Mouse (Mus musculus) frontal cortex, adult (tissue): ENCODE results near the gene Tmem74b.

Experiments
- ATAC-seq: cut with Nextera tagmentation; 2 replicates; pipeline ENCODE4 v1.9.2; 2017; ENCODE audit warnings: mild to moderate bottlenecking, moderate library complexity, mixed read lengths; ENCODE audit not compliant: low TSS enrichment

Tmem74b gene

DNA sequence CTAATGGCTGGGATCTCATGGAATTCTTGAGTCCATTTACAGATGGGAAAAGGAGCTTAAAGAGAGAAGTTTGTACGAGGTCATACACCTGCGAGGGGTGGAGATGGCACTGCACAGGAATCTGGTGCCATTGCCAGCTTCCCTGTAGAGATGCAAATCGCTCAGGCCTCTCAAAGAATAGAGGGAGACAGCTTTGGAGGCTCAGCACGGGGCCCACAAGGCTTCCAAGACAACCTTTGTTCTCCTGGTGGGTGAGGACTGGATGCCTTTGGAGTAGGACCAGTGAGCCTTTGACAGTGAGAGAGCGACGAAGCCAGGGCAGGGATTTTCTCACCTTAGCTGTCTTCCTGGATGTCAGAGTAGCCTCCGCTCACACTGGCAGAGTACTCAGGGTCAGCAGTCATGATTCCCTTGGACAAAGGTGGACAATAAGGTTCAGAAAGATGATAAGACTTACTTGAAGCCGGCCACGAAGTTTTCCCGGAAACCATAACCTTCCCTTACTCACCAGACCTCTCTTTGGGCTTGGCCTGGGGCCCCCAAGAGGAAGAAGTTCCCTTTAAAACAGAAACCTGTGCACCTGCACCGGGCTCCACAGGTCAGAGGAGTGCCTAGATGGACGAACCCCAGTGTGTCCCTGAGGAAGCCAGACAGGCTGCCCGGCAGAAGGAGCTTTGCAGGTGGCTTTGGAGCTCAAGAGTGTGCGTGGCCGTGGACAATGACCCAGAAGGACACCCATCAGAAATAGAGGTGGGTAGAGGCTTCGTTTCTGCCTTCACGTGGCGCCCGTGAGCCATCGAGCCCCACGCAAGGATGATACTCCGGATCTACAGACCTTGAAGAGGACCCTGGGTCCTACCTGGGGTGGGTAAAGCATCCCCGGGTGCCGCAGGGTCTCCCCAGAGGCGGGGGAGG, at the start of gene Tmem74b:
Tmem74b (plus strand) TSS at position 778 of the 915 bp plus-strand sequence.
- peak; percentile 31; the same call in 1 of the 2 replicates for ATAC-seq

DNA sequence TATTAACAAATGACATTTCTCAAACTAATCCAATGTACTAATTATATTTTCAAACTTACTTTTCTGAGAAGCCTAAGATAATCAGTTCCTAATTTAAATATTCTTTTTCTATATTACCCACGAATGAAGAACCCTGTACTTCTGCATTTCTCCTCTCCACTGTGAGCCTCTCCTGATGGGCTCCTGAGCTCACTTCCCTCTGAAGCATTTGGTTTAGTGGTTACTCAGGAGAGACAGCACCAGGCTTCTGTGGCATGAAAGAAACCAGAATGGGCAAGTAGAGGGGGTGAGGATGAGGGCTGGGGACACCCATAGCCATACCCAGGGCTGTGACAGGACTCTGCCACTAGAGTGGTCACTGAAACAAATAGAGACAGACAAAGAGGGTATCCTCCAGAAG, 49.8 kb upstream of the Tmem74b start:
- no peak for ATAC-seq

DNA sequence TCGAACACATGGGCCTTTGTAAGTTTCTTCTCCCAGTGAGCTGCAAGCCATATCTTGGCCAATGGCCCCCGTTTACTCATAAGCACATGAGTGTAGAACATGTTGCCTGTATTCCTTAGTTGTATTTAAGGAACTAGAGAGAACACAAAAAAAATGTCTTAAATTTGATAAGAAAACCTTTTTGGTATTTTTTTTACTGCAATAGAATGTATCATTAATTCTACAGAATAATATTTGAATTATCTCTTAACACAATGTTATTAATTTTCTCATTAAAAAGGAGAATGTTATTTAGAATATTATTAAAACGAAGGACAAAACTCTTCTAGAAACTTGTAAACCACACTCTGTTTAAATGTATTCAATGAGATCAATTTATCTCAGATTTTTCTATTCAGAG, 33.4 kb upstream of the Tmem74b start, which contains the start of gene Rad21l:
Rad21l (minus strand) TSS at position 101 of the 400 bp plus-strand sequence.
- ATAC-seq, result no peak

DNA sequence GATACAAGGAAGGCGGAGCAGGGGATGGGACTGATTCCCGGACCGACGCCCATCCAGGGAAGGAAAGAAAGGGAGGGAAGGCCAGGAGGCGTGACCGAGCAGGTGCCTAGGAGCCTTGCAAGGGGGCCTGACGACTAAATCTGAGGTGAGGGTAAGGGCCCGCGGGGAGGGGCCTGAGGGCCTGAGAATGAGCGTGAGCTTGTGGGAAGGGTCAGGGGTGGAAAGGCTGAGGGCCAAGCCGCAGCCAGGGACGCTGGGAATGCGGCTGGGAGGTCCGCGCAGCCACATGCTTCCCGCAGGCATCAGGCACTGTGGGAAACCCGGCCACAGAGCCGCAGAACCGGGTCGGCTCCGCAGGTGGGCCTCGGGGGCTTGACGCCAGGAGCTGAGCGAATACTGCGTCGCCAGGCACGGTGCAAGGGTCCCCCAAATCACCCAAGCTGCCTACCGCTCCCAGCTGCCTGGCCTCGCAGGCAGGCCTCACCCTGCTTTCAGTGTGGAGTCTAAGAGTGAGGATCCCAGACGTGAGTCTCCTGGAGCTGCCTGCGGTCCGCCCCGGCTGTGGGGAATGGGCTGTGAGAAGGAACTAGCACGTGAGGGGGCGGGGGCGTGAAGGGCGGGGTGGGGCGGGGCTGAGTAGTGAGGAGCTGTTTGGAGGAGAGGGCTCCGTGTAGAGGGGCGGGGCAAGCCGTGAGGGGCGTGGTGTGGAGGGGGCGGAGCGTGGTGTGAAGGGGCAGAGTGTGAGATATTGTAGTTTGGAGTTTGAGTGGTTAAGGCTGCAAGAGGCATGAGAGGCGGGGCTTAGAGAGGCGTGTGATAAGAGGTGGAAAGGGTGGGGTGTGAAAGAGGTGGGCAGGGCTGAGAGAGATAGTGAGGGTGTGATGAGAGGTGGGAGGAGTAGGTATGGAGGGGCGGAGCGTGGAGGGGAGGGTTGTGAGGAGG, 31.5 kb upstream of the Tmem74b start:
- ATAC-seq, result no peak

DNA sequence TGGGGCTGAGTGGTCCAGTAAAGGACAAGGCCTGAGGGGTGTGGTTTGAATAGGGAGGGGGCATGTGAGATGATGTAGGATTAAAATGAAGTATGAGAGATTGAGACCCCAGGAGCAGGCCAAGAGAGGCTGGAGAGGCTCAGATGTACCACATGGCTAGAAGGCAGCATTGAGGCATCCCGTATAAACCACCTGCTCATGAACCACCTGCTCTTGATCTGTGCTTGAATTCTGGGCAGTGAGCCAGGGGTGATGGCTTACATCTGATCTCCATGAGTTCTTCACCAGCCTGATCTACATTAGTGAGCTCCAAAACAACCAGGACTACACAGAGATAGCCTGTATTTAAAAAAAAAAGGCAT, 30.9 kb upstream of the Tmem74b start:
- ATAC-seq, result no peak

DNA sequence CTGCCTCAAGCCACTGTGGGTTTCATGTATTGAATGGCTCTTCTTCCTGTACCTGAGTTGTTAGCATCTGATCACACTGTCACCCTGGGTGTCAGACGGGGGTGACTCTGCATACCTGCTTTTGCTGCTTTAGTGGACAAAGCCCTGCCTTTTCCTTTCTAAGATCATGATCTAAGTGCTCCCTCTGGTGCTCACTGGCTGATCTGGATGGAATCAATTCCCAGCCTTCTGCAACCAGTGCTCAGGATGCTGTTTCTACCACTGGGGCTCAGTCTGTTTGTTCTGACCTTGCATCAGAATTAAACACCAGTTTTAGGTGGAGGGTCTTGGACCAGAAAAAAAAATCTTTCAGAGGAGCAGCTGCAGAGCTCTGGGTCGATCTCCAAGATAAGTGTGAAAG, 25.6 kb upstream of the Tmem74b start:
- ATAC-seq, result peak; percentile 55; the same call in 1 of the 2 replicates

DNA sequence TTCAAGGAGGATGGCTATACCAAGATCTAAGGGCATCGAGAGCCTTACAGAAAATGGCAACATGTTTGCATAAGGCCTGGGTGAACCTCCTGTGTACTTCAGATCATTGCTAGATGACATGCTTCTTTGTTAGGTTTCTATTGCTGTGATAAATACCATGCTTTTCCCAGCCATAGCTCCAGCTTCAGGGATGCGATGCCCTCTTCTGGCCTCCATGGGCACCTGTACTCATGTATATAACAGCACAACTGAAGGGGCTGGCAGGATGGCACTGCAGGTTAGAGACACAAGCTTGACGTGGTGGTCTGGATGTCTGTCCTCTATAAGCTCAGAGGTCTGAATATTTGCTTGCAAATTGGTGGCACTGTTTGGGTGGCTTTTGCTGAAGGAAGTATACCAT, 19.5 kb upstream of the Tmem74b start:
- ATAC-seq, result peak; percentile 93

DNA sequence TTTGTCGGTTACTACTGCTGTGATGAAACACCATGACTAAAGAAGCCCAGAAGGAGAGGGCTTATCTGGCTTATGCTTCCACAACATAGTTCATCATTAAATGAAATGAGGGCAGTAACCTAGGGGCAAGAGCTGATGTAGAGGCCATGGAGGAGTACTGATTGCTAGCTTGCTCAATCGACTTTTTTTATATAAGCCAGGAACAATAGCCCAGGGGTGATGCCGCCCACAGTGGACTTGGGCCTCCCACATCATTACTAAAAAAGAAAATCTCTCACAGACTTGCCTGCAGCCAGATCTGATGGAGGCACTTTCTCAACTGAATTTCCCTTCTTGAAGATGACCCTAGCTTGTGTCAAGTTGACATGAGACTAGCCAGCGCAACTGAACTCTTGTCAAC, 18.8 kb upstream of the Tmem74b start:
- ATAC-seq, result no peak

DNA sequence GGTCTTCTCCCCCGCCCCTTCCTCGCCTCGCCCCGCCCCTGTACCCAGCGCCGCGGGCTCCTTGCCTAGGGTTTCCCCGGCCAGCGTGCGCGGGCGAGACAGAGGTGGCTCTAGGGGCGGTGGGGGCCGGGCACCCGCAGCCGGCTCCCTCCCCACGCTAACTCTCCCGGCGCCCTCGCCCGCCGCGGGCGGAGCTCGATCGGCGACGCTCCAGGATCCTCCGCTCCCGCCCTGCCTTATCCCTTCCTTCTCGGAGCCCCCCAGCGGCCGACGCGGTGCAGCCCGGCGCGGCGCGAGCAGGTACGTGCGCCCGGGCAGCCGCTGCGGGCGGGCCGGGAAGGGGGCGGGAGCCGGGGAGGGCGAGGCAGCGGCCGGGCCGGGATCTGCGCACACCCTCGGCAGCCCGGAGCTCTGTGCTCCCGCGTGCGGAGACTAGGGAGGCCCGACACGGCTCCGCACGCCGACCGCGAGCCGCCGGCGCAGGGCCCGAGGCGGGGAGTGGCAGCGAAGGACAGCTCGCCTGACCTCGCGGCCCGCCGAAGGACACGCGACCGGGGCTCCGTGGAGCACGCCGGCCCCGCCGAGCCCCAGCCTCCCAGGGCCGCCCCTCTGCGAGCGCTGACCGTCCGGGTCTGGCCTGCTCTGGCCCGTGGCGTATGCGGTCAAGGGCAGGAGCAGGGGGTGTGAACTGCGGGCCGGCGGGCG, 490 bp downstream of the Tmem74b start:
- peak; percentile 80 for ATAC-seq

DNA sequence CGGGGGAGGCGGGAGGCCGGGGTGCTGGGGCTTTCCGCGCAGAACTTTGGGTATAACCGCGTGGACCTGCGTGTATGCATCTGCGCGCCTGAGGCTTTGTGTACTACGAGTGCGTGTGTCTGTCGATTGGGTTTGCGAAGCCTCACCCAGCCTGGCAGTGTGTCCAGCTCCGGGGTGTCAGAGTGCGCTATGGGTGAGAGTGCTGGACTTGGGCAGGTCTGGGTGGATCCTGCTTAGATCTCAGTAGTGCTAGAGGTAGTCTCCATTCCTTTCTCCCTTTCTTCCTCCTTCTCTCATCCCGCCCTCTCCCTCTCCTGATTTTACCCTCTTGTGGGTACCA, 1.0 kb downstream of the Tmem74b start:
- 0 out of 2 replicates have a peak, but pooled peaks have one; percentile 8 for ATAC-seq

DNA sequence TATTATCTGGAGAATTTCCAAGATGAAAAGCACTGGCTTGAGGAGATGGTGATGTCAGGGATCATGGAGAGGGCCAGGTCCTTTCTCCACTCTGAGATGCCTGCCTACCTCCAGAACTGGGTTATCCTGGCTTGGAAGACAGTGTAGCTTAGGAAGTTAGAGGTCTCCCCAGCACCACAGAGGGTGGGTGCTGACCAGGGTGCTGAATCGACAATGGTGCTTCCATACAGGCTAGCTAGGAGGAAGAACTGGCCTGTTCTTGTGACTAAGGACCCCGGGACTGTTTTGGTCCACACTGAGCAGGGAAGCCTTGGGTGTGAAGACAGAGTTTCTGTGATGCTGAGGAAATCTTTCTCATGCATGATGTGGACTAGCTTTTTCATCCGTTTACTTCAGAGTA, 10.8 kb downstream of the Tmem74b start:
- ATAC-seq, result no peak

DNA sequence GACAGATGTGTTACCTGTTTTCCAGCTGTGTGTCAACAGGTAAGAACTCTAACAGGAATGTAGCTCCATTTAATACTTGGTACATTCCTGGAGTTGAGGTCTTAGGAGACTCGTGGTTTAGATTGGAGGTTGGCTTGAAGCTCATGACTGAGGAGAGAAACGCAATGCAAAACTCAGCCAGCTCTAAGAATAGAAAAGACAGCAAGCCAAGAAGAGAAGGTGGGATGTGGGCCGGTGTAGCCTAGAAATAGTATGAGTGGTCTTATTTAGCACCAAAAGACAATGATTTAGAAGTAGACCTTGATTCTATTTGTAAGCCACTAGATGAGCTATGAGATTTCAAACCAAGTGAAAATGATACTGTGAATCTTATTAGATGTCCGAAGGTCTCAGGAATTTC, 13.7 kb downstream of the Tmem74b start:
- ATAC-seq, result peak; percentile 77

DNA sequence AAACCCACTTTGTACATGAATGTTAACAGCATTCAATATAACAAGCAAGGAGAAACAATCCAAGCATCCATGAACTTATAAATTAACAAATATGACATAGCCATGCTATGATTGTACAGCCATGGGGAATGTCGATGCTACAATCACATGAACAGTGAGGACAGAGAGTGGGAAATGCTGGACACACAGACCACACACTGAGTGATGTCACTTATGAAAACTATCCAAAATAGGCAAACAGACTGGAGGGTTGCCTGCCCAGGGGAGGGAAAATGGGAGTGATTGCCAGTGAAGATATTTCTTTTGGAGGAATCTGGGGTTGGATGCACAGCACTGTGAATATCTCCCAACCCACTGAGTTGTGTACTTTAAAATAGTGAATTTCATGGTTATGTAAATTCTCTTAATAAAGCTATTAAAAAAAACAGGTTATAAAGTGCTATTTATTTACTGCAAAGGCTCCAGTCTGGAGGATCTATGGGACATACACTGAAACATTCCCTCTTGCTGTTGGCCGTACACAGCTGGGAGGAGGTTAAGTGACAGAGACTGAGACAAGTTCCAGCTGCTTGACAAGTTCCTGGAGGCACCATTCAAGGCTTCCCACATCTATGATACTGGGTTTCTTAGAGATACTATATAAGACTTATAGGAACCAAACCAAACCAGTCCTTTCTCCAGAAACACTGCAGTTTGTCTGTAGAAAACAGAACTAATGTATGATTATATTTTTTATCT, 14.7 kb downstream of the Tmem74b start:
- 0 out of 2 replicates have a peak, but pooled peaks have one; percentile 15 for ATAC-seq

DNA sequence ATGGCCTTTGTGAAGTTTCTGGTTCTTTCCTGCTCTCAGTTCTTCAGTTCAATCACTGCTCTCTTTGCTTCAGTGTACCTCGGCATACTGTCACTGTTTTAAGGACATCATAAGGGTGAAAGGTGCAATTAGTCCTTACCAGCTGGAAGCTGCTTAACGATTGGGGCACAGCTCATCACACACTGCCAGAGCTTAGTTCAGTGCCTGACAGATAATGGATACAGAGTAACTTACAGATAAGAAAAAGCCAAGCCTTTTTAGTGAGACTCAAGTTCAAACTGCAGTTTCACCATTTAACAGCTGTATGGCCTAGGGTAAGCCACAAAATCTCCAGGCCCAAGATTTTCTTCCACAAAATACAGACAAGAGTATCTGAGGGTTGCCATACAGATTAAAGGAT, 22.3 kb downstream of the Tmem74b start:
- ATAC-seq, result no peak

DNA sequence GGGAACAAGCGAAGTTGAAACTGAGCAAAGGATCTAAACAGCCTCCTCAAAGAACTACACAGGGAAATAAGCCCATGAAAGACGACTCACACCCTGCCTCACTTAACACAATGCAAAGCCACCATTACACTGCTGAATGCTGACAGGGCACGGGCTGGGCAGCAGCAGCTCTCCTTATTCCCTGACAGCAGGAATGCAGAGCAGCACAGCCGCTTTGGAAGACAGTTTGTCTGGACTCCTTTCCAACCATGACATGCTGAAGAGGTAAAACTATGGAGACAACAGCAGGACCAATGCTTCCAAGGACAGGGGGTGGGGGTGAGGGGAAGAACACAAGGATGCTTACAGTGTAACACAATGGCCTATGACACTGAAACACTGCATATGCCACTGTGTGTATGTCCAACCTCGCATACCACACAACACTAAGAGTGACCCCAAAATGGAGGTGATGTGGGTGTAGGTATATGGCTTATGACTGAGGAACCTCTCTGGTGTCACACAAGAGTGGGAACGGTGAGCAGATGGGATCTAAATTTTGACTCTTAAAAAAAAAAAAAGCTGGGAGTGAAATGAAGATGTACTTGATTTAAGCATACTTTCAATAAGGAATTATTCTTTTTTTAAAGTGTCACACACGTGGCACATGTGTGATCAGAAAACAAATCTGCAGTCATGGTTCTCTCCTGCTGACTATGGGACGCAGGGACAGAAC, 31.5 kb downstream of the Tmem74b start:
- ATAC-seq, result peak; percentile 81

DNA sequence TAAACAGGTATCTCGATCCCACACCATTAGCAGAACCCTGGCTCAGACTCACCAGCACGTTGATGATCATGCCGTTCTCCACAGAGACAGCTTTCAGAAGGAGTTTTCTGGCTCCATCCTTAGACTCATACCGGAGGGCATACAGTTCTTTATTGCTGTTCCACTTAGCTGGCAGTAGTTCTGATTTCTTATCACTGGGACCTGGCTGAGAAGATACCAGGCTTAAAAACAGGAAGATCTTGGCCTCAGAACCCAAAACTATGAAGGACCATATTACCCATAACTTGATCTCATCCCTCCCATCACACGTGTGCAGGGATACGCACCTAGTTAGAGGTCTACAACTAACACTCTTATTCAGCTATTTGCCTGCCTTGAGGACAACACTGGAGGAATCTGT, 33.6 kb downstream of the Tmem74b start:
- ATAC-seq, result no peak

DNA sequence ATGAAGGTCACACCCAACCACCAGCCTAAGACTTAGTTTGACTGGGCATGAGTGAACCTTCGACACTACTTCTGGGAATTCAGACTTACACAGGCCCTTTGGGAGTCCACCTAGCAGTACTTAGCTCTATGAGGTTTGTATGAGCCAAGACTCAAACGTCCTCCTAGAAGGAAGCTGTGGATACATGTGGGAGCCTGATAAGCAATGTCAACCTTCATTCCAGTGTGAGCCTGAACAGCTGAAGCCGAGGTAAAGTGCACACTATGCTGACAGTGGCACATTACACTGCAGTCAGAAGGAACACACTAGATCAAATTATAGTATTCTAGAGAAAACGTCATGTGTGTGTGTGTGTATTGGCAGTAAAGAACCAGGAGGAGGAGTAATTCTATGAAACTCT, 36.7 kb downstream of the Tmem74b start:
- no peak for ATAC-seq

DNA sequence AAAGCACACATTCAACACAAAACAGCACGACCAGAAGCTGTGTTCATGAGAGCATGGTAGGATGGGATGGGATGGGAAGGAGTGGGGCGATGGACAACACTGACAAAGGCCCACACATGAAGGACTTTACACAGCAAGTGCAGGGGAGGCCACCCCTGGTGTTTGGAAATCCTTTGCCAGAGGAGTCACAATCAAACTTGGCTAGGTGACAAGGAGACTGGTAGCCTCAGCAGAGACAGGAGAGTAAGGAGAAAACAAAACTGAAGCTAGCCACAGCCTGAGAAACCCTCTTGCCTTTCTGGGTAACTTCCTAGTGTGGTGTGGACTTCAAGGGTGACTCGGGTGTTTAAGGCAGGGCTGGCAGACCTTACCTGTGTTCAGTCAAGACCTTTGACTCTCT, 37.3 kb downstream of the Tmem74b start:
- ATAC-seq, result no peak

DNA sequence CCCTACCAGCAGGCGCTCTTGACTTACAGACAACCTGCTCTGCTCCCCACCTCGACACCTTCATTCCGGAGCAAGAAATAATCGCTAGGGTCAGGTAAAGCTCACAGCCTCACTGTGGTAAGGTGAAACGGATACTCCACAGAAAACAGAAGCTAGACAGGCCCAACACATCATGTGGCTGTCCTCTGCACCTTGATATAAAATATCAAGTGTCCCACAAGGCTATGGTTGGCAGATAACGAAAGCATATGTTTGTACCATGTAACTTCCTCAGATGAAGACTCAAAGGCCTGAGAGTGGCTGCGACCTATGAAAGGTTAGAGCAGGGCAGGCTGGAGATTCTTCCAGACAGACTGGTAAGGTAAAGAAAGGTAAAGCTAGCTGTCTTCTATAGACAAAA, 37.7 kb downstream of the Tmem74b start:
- no peak for ATAC-seq

DNA sequence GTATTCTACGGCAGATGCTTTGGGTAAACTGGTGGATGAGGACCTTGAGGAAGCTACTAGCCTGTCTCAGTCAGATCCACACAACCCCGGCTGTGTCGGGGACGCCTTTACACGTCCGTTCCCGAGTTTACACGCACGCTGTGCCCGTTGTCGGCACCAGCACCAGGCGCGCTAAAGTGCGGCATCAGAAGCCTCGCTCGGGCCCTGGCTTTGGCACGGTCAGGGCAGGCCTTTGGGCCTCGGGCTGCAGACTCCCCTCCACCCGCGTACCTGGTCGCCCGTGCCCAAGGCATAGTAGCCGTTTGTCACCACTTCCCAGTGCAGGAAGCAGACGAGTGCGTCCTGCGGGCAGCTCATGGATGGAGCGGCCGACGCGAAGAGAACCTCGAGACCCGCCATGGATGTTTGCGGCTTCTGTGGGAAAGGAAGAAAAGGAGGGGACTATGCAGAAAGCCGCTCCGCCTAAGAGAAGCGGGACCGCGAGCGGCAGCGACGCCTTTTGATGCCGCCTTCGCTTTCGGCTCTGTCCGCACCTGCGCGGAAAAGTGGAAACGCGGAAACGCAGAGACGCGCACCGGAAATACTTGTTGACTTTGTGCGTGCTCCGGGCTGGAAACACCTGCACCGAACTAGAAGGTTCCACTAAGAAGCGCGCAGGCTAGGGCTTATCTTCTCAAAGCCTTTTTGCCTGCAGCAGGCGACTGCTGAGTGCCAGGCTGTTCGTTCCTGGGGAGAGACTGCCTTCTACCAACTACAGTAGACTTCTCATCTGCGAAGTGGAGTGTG, 39.1 kb downstream of the Tmem74b start:
- ATAC-seq, result peak; percentile 94
